Mouse (Mus musculus) thymus, postnatal 0 days (tissue): Measurements from ENCODE around the gene Slc4a5. TPM values are rescaled to one million over a fixed set of nuclear protein-coding genes. Genes with fewer than 3 reads are reported as not detected.

ENCODE experiments used
- DNase-seq: peaks from one replicate; pipeline ENCODE4 v3.0.0-alpha.2; 2015; ENCODE audit warnings: low spot score
- polyA plus RNA-seq: library from polyadenylated mRNA; unstranded; fragments of >200 nt; fragmentation: Nextera tagmentation; extraction: Ambion mirVana; gene quantifications from 2 replicates; pipeline ENCODE4 v1.2.1, GENCODE M21; 2015

Gene Slc4a5
- polyA plus RNA-seq, 1 experiment from 2014 or later, result 0.07 TPM

GRCm38 (mm10) chr6:83231486-83231885 lies 11.9 kb downstream of the Slc4a5 start:
- DNase-seq, result no peak

GRCm38 (mm10) chr6:83233306-83233705 lies 13.7 kb downstream of the Slc4a5 start:
- no peak for DNase-seq

- DNase-seq, result no peak
Measured at GRCm38 (mm10) chr6:83234280-83234741, 14.7 kb downstream of the Slc4a5 start.

- DNase-seq, result no peak
Measured at GRCm38 (mm10) chr6:83237123-83237522, 17.5 kb downstream of the Slc4a5 start.

GRCm38 (mm10) chr6:83244422-83245061 lies 24.9 kb downstream of the Slc4a5 start:
- DNase-seq, result no peak

- DNase-seq, result no peak
Measured at GRCm38 (mm10) chr6:83245134-83245533, 25.5 kb downstream of the Slc4a5 start.

- DNase-seq, result no peak
Measured at GRCm38 (mm10) chr6:83245997-83246396, 26.4 kb downstream of the Slc4a5 start.

GRCm38 (mm10) chr6:83246750-83247149 lies 27.1 kb downstream of the Slc4a5 start:
- no peak for DNase-seq

- DNase-seq, result no peak
Measured at GRCm38 (mm10) chr6:83247153-83247552, 27.5 kb downstream of the Slc4a5 start.

GRCm38 (mm10) chr6:83254242-83254641 lies 34.6 kb downstream of the Slc4a5 start:
- DNase-seq, result no peak

- no peak for DNase-seq
Measured at GRCm38 (mm10) chr6:83264516-83264915, 44.9 kb downstream of the Slc4a5 start.

GRCm38 (mm10) chr6:83265253-83265652 lies 45.6 kb downstream of the Slc4a5 start:
- no peak for DNase-seq

- no peak for DNase-seq
Measured at GRCm38 (mm10) chr6:83265653-83266052, 46.0 kb downstream of the Slc4a5 start.

GRCm38 (mm10) chr6:83267616-83268015 lies 48.0 kb downstream of the Slc4a5 start:
- no peak for DNase-seq

- peak; percentile 62 for DNase-seq
Measured at GRCm38 (mm10) chr6:83268144-83269010, 48.7 kb downstream of the Slc4a5 start.

GRCm38 (mm10) chr6:83273733-83274132 lies 54.1 kb downstream of the Slc4a5 start:
- peak; percentile 47 for DNase-seq

- no peak for DNase-seq
Measured at GRCm38 (mm10) chr6:83277151-83277550, 57.5 kb downstream of the Slc4a5 start.

GRCm38 (mm10) chr6:83278881-83279280 lies 59.3 kb downstream of the Slc4a5 start:
- DNase-seq, result peak; percentile 46

- DNase-seq, result peak; percentile 42
Measured at GRCm38 (mm10) chr6:83280256-83280955, 60.8 kb downstream of the Slc4a5 start.

GRCm38 (mm10) chr6:83300447-83301229 lies 81.0 kb downstream of the Slc4a5 start:
- DNase-seq, result no peak

GRCm38 (mm10) chr6:83301294-83301693 lies 81.7 kb downstream of the Slc4a5 start:
- DNase-seq, result no peak
